Mouse (Mus musculus): ENCODE measurements around the gene Bloc1s1.

GRCm38 (mm10) chr10:128923935-128924334, at the start of gene Bloc1s1:
- TF ChIP-seq CTCF (IDR thresholded peaks at IDR 0.05 in 2 of 3, conservative IDR thresholded peaks at IDR 0.05 in 1 of 3; ENCODE audit: control insufficient read depth in 1 of 3, insufficient read depth in 1 of 3, low read depth in 2 of 3, low read length in 3 of 3, poor library complexity in 1 of 3, severe bottlenecking in 1 of 3) (no peak), USF1 (IDR thresholded peaks at IDR 0.05; ENCODE audit: low read depth, low read length) (no peak), EP300 (IDR thresholded peaks at IDR 0.05; ENCODE audit: low read depth in 1 of 2, low read length in 2 of 2) (no peak), POLR2A (IDR thresholded peaks at IDR 0.05; ENCODE audit: control insufficient read depth in 1 of 2, insufficient read depth in 1 of 2, low read depth in 1 of 2, low read length in 2 of 2, poor library complexity in 1 of 2) (no peak), ZKSCAN1 (IDR thresholded peaks at IDR 0.05; ENCODE audit: low read depth, low read length) (no peak), MAFK (IDR thresholded peaks at IDR 0.05; ENCODE audit: borderline replicate concordance, low read depth, low read length) (no peak), MAX (IDR thresholded peaks at IDR 0.05; ENCODE audit: low read length) (no peak), TCF12 (IDR thresholded peaks at IDR 0.05; ENCODE audit: low read depth, low read length) (no peak), E2F4 (IDR thresholded peaks at IDR 0.05; ENCODE audit: borderline replicate concordance, low read depth, low read length) (no peak)
